Mouse (Mus musculus): ENCODE measurements around the gene Exoc3l. TPM values are rescaled to one million over a fixed set of nuclear protein-coding genes. Genes with fewer than 3 reads are reported as not detected.

The Exoc3l gene
- polyA plus RNA-seq, 1 experiment from 2014 or later: 3.7 TPM

DNA sequence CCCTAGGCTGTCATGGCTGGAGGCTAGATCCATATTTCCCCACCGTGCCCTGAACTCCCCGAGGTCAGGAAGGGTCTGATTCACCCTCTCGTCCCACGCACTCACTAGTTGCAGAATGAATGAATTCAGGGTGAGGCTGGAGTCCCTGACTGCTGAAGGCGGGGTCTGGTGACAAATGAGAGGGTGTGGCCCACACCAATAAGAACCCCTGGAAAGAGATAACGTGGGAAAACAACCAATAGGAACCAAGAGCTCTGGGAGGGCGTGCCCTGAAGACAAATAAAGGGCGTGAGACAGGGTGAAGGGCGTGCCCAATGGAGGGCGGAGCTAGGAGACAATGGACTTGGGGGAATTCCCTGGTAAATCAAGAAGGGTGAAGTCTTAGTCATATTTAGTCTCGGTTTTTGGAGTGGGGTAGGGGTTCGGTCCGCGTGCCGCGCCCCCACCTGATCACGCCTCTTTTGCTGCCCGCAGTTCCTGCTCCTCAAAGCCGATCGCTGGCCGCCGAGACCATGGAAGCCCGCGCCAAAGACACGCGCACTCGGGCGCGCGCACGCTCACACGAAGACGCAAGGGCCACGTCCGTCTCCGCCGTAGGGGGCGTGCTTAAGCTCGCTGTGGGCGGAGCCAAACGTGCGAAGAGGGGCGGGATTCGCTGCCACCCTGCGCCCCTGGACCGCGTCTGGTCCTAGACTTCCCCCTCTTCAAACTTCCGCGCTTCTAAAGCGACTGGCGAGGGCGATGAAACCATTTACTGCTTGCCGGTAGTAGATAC, 6.8 kb downstream of the Exoc3l start:
- Histone ChIP-seq H3K27ac (replicated peaks) (peak overlapping the region; percentile 84), H3K4me1 (replicated peaks; ENCODE audit: control insufficient read depth, insufficient read depth) (peaks cover 8% of the 10 kb centered on the region), H3K4me2 (replicated peaks; ENCODE audit: low read depth) (peak overlapping the region; percentile 84), H3K4me3 (ENCODE audit: low read depth, low read length) (peak overlapping the region; percentile 48), H3K9ac (ENCODE audit: low read length) (peak overlapping the region; percentile 47), H3K36me3 (ENCODE audit: control insufficient read depth, insufficient read depth, low read length) (no peaks in the 10 kb centered on the region), H3K9me3 (ENCODE audit: control insufficient read depth, low read length) (no peaks in the 10 kb centered on the region), H3K27me3 (ENCODE audit: control insufficient read depth, insufficient read depth, low read length) (no peaks in the 10 kb centered on the region)
- peak; percentile 94 for ATAC-seq (ENCODE audit: low FRiP score, low TSS enrichment)
- DNase-seq (ENCODE audit: low spot score): peak; percentile 94
- WGBS: under 1% methylated on average over 53 of the region's 53 CpGs
- TF ChIP-seq EP300 (optimal IDR thresholded peaks at IDR 0.05) (no peak), CTCF (IDR thresholded peaks at IDR 0.05; ENCODE audit: low read depth) (peak; percentile 57)

DNA sequence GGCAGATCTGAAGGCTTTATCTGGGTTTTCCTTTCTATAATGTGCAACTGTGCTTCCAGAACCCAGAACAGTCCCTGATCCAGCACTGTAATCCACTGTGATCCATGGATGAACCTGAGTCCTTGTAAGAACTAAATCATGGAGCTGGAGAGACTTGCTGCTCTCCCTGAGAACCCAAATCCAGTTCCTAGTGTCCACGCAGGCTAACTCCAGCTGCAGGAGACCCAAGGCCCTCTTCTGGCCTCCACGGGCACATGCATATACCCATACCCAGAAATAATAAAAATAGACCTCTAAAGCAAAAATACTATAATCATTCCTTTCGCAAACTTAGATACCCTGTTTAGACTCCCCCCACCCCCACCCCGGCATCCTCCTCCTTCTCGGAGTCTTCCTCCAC, 7.7 kb downstream of the Exoc3l start:
- Histone ChIP-seq H3K27me3 (ENCODE audit: control insufficient read depth, insufficient read depth, low read length) (no peaks in the 10 kb centered on the region), H3K4me1 (replicated peaks; ENCODE audit: control insufficient read depth, insufficient read depth) (peaks cover 8% of the 10 kb centered on the region), H3K4me2 (replicated peaks; ENCODE audit: low read depth) (no peak overlapping the region), H3K4me3 (ENCODE audit: low read depth, low read length) (no peak overlapping the region), H3K27ac (replicated peaks) (no peak overlapping the region), H3K36me3 (ENCODE audit: control insufficient read depth, insufficient read depth, low read length) (no peaks in the 10 kb centered on the region), H3K9me3 (ENCODE audit: control insufficient read depth, low read length) (no peaks in the 10 kb centered on the region), H3K9ac (ENCODE audit: low read length) (no peak overlapping the region)
- WGBS: 80% methylated on average over 5 of the region's 5 CpGs
- ATAC-seq (ENCODE audit: low FRiP score, low TSS enrichment): no peak
- DNase-seq (ENCODE audit: low spot score): no peak
- no peak for TF ChIP-seq EP300 (optimal IDR thresholded peaks at IDR 0.05)
- TF ChIP-seq CTCF (IDR thresholded peaks at IDR 0.05; ENCODE audit: low read depth): no peak

DNA sequence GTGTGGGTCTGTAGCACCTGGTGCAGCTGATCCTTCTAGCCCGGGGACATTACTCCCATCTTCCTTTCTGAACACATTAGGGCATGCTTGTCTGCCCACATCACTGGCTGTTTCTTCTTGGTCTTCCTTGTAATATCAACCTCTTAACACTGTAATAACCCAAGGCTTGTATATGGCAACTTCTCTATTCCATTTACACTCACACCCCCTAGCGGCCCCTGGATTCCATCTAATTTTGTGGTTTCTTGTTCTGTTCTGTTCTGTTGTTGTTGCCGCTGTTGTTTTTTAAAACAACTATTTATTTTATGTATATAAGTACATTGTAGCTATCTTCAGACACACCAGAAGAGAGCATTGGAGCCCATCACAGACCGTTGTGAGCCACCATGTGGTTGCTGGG, 9.0 kb downstream of the Exoc3l start:
- Histone ChIP-seq H3K4me2 (replicated peaks; ENCODE audit: low read depth) (no peak overlapping the region), H3K4me1 (replicated peaks; ENCODE audit: control insufficient read depth, insufficient read depth) (peaks cover 8% of the 10 kb centered on the region), H3K9ac (ENCODE audit: low read length) (no peak overlapping the region), H3K9me3 (ENCODE audit: control insufficient read depth, low read length) (no peaks in the 10 kb centered on the region), H3K27me3 (ENCODE audit: control insufficient read depth, insufficient read depth, low read length) (no peaks in the 10 kb centered on the region), H3K4me3 (ENCODE audit: low read depth, low read length) (no peak overlapping the region), H3K36me3 (ENCODE audit: control insufficient read depth, insufficient read depth, low read length) (no peaks in the 10 kb centered on the region), H3K27ac (replicated peaks) (no peak overlapping the region)
- no peak for ATAC-seq (ENCODE audit: low FRiP score, low TSS enrichment)
- WGBS: 90% methylated on average over 4 of the region's 4 CpGs
- no peak for TF ChIP-seq CTCF (IDR thresholded peaks at IDR 0.05; ENCODE audit: low read depth)
- no peak for TF ChIP-seq EP300 (optimal IDR thresholded peaks at IDR 0.05)
- DNase-seq (ENCODE audit: low spot score): no peak

DNA sequence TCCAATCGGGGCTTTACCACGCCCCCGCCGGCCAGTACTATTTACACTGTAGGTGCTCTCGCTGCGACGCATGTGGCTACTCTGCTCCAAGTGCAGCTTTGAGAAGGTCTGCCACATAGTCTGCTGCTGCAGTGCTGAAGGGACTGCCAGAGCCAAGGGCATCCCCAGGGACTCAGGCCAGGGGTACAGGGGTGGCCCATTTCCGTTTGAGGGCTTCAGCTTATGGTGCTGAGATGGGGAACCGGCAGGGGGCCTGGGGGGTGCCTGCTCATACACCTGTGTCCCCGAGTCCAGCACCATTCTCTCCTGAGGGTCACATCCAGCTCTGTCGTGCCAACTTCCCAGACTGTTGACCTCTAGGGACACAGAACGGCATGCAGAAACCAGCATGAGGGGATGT, 10.4 kb downstream of the Exoc3l start:
- no peak for DNase-seq (ENCODE audit: low spot score)
- no peak for ATAC-seq (ENCODE audit: low FRiP score, low TSS enrichment)
- TF ChIP-seq EP300 (optimal IDR thresholded peaks at IDR 0.05) (no peak), CTCF (IDR thresholded peaks at IDR 0.05; ENCODE audit: low read depth) (no peak)
- Histone ChIP-seq H3K4me1 (replicated peaks; ENCODE audit: control insufficient read depth, insufficient read depth) (peaks cover 8% of the 10 kb centered on the region), H3K36me3 (ENCODE audit: control insufficient read depth, insufficient read depth, low read length) (no peaks in the 10 kb centered on the region), H3K27ac (replicated peaks) (no peak overlapping the region), H3K9ac (ENCODE audit: low read length) (no peak overlapping the region), H3K9me3 (ENCODE audit: control insufficient read depth, low read length) (no peaks in the 10 kb centered on the region), H3K4me2 (replicated peaks; ENCODE audit: low read depth) (no peak overlapping the region), H3K27me3 (ENCODE audit: control insufficient read depth, insufficient read depth, low read length) (no peaks in the 10 kb centered on the region), H3K4me3 (ENCODE audit: low read depth, low read length) (no peak overlapping the region)
- 43% methylated on average over 12 of the region's 12 CpGs for WGBS

DNA sequence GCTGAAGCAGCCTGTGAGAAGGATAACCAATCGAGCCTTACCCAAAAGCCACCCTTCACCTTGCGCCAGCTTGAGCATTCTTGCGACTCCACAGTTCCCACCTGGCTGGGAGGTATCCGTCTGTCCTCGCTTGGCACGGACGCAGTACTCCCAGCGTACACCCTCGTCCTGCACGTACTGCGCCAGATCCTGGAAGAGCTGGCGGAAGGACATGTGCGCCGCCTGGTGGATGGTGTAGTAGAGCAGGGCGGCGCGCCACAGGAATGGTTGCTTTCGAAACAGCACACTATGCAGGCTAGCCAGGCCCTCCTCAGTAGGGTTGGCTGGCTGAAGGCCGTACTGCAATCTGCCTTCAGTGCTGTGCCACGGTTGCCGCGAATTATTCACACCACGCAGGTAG, 12.8 kb downstream of the Exoc3l start:
- Histone ChIP-seq H3K4me2 (replicated peaks; ENCODE audit: low read depth) (no peak overlapping the region; the same call in 1 of the 2 replicates), H3K4me1 (replicated peaks; ENCODE audit: control insufficient read depth, insufficient read depth) (no peaks in the 10 kb centered on the region), H3K36me3 (ENCODE audit: control insufficient read depth, insufficient read depth, low read length) (no peaks in the 10 kb centered on the region), H3K27me3 (ENCODE audit: control insufficient read depth, insufficient read depth, low read length) (no peaks in the 10 kb centered on the region), H3K4me3 (ENCODE audit: low read depth, low read length) (no peak overlapping the region), H3K9me3 (ENCODE audit: control insufficient read depth, low read length) (no peaks in the 10 kb centered on the region), H3K27ac (replicated peaks) (no peak overlapping the region), H3K9ac (ENCODE audit: low read length) (no peak overlapping the region)
- TF ChIP-seq EP300 (optimal IDR thresholded peaks at IDR 0.05) (no peak), CTCF (IDR thresholded peaks at IDR 0.05; ENCODE audit: low read depth) (peak; percentile 90)
- DNase-seq (ENCODE audit: low spot score) (peak; percentile 77), ATAC-seq (ENCODE audit: low FRiP score, low TSS enrichment) (peak; percentile 62)
- 39% methylated on average over 22 of the region's 23 CpGs for WGBS

DNA sequence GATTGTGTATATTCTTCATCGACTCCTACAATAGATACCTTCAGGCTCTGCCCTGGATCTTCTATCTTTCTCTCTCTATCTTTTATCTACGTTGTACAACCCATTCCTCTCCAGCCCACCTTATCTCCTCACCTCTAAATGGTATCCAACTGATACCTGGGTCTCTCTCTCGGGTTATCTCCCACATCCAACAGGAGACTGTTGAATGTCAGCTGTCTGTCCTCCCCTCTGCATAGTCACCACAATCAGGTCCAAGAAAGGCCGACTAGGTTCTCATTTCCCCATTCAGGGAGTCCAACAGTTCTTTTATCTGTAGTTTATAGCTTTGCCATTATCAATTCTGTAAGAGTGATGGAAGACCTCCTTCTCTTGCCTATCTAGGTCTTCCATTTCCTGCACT, 13.7 kb downstream of the Exoc3l start:
- no peak overlapping the region for H3K27ac ChIP-seq (replicated peaks)
- H3K4me2 ChIP-seq (replicated peaks; ENCODE audit: low read depth): no peak overlapping the region
- no peaks in the 10 kb centered on the region for H3K9me3 ChIP-seq (ENCODE audit: control insufficient read depth, low read length)
- 83% methylated on average over 4 of the region's 4 CpGs for WGBS
- TF ChIP-seq EP300 (optimal IDR thresholded peaks at IDR 0.05) (no peak), CTCF (IDR thresholded peaks at IDR 0.05; ENCODE audit: low read depth) (no peak)
- ATAC-seq (ENCODE audit: low FRiP score, low TSS enrichment) (no peak), DNase-seq (ENCODE audit: low spot score) (no peak)
- no peak overlapping the region for H3K4me3 ChIP-seq (ENCODE audit: low read depth, low read length)
- no peaks in the 10 kb centered on the region for H3K36me3 ChIP-seq (ENCODE audit: control insufficient read depth, insufficient read depth, low read length)
- H3K4me1 ChIP-seq (replicated peaks; ENCODE audit: control insufficient read depth, insufficient read depth): no peaks in the 10 kb centered on the region
- no peaks in the 10 kb centered on the region for H3K27me3 ChIP-seq (ENCODE audit: control insufficient read depth, insufficient read depth, low read length)
- H3K9ac ChIP-seq (ENCODE audit: low read length): no peak overlapping the region

Measured in stomach, postnatal 0 days (tissue).